Comparison of ENCODE assay signal across 9 mouse cellular contexts in genomic region chr7:143015755-143016423, GRCm38 (mm10). TPM values are rescaled to one million over a fixed set of nuclear protein-coding genes. Genes with fewer than 3 reads are reported as not detected.
DNase-seq lines count a peak whose midpoint lies in the region; ATAC-seq and TF ChIP-seq lines count a peak whose summit lies in the region.
"Had no signal": no experiment of that assay in that cellular context is flagged by ENCODE, and none has a peak within 500 bp of the region (broad histone marks: within the 10 kb centered on the region; RNA-seq: fewer than 3 reads in every experiment).

No protein-coding gene starts in this region.

- no peaks in the 10 kb centered on the region; the same call in 1 of the 2 replicates for H3K36me3 ChIP-seq in heart, adult 2 months (ENCODE audit: control insufficient read depth, insufficient read depth, low read length)
- H3K36me3 ChIP-seq in midbrain, embryonic 15.5 days (replicated peaks) = no peaks in the 10 kb centered on the region

- ATAC-seq in midbrain, embryonic 15.5 days (replicated peaks) = peak; percentile 60

- no peak for TF ChIP-seq CTCF in heart, adult 2 months (IDR thresholded peaks at IDR 0.05)

- 0 out of 2 replicates have a peak, but pooled peaks have one; percentile 29 for TF ChIP-seq POLR2A in heart, adult 2 months (IDR thresholded peaks at IDR 0.05; ENCODE audit: insufficient read depth, low read depth, low read length)

- H3K4me2 ChIP-seq in midbrain, embryonic 15.5 days = no peak overlapping the region

- TF ChIP-seq EP300 in heart, adult 2 months (IDR thresholded peaks at IDR 0.05; ENCODE audit: insufficient read depth, low read depth, low read length) = peak; percentile 80

- DNase-seq in MN1 (ENCODE audit: low spot score) = peak; percentile 75
- peak; percentile 78 to 82 for DNase-seq in adrenal gland, postnatal 36 days
- peak; percentile 87 for DNase-seq in heart, adult 2 months
- peak; percentile 67 for DNase-seq in kidney, adult 18-20 months
- peak; percentile 36 to 71 for DNase-seq in left cerebral cortex, postnatal 25 days (ENCODE audit: low spot score in 2 of 2)
- peak; percentile 77 to 78 for DNase-seq in urinary bladder, postnatal 4 days (ENCODE audit: low spot score in 2 of 2)
- no peak for DNase-seq in spleen, adult 18-20 months

- intact Hi-C loops in heart, adult 2 months (cut with DNase I) = no loop called here
- intact Hi-C loops in left cerebral cortex, postnatal 25 days (cut with DNase I) = no loop called here

- peak overlapping the region; percentile 20; the same call in 1 of the 2 replicates for H3K4me3 ChIP-seq in heart, adult 2 months
- no peak overlapping the region for H3K4me3 ChIP-seq in midbrain, embryonic 15.5 days

- peak overlapping the region; percentile 66 for H3K27ac ChIP-seq in heart, adult 2 months
- H3K27ac ChIP-seq in midbrain, embryonic 15.5 days = 0 out of 2 replicates have a peak overlapping the region, but pooled peaks have one; percentile 12
- H3K27ac ChIP-seq: liver, embryonic 14.5 days had no signal

- 6% methylated on average over 1 of the region's 1 CpGs for WGBS in heart, adult 2 months
- WGBS in midbrain, embryonic 15.5 days = 15% methylated on average over 1 of the region's 1 CpGs

- H3K9ac ChIP-seq in heart, adult 2 months (ENCODE audit: low read depth, low read length) = no peak overlapping the region
- no peak overlapping the region for H3K9ac ChIP-seq in midbrain, embryonic 15.5 days
- H3K9ac ChIP-seq: liver, embryonic 14.5 days had no signal

- peaks cover 30% of the 10 kb centered on the region for H3K4me1 ChIP-seq in heart, adult 2 months (ENCODE audit: control insufficient read depth, insufficient read depth, low read length)
- peaks cover 19% of the 10 kb centered on the region; the same call in 1 of the 2 replicates for H3K4me1 ChIP-seq in midbrain, embryonic 15.5 days

- H3K9me3 ChIP-seq in midbrain, embryonic 15.5 days = no peaks in the 10 kb centered on the region

- H3K27me3 ChIP-seq in heart, adult 2 months (ENCODE audit: control insufficient read depth, insufficient read depth, low read length) = no peaks in the 10 kb centered on the region
- no peaks in the 10 kb centered on the region for H3K27me3 ChIP-seq in midbrain, embryonic 15.5 days (replicated peaks)

- no peaks in the 10 kb centered on the region for H3K79me2 ChIP-seq in heart, adult 2 months (replicated peaks; ENCODE audit: control insufficient read depth, insufficient read depth, low read length)

RNA-seq across cellular contexts. Expression of gene Tspan32, which starts 11.0 kb away (rescaled TPM):
- total RNA-seq in adrenal gland, postnatal 36 days (2021) = under 1 TPM; 0.59 to 0.63 TPM
- 1 to 10 TPM in 1 of 2 experiments, under 1 TPM in 1; 0.44 to 1.3 TPM for total RNA-seq in heart, adult 2 months (2021)
- 1.8 and 1.9 TPM in 2 replicates for polyA plus RNA-seq in heart, adult 2 months (2012; rRNA removed)
- under 1 TPM in 1 of 2 experiments, not detected in 1; 0.23 TPM for total RNA-seq in left cerebral cortex, postnatal 25 days (2021)
- polyA plus RNA-seq in midbrain, embryonic 15.5 days (2015; fragmentation: Nextera tagmentation; extraction: Ambion mirVana) = 0.66 and 0.97 TPM in 2 replicates

RNA-seq across cellular contexts. Expression of gene Cd81, which starts 36.6 kb away (rescaled TPM):
- 100 to 1,000 TPM; 689 to 765 TPM for total RNA-seq in adrenal gland, postnatal 36 days (2021)
- 100 to 1,000 TPM; 424 to 434 TPM for total RNA-seq in heart, adult 2 months (2021)
- polyA plus RNA-seq in heart, adult 2 months (2012; rRNA removed) = 641 and 822 TPM in 2 replicates
- total RNA-seq in left cerebral cortex, postnatal 25 days (2021) = 100 to 1,000 TPM; 407 to 414 TPM
- 374 and 398 TPM in 2 replicates for polyA plus RNA-seq in midbrain, embryonic 15.5 days (2015; fragmentation: Nextera tagmentation; extraction: Ambion mirVana)

RNA-seq across cellular contexts. Expression of gene Ascl2, which starts 46.8 kb away (rescaled TPM):
- under 1 TPM in 1 of 2 experiments, not detected in 1; 0.46 TPM for total RNA-seq in adrenal gland, postnatal 36 days (2021)
- total RNA-seq in heart, adult 2 months (2021) = not detected
- polyA plus RNA-seq in heart, adult 2 months (2012; rRNA removed) = 0.08 TPM in 1 of 2 replicates, not detected in the other
- not detected for total RNA-seq in left cerebral cortex, postnatal 25 days (2021)
- polyA plus RNA-seq in midbrain, embryonic 15.5 days (2015; fragmentation: Nextera tagmentation; extraction: Ambion mirVana) = 0.20 and 0.58 TPM in 2 replicates

RNA-seq across cellular contexts. Expression of gene Tssc4, which starts 53.2 kb away (rescaled TPM):
- 10 to 100 TPM; 32.4 to 33.3 TPM for total RNA-seq in adrenal gland, postnatal 36 days (2021)
- total RNA-seq in heart, adult 2 months (2021) = 10 to 100 TPM; 13.6 to 14.8 TPM
- 33.2 and 36.9 TPM in 2 replicates for polyA plus RNA-seq in heart, adult 2 months (2012; rRNA removed)
- total RNA-seq in left cerebral cortex, postnatal 25 days (2021) = 10 to 100 TPM; 40.1 to 45.4 TPM
- polyA plus RNA-seq in midbrain, embryonic 15.5 days (2015; fragmentation: Nextera tagmentation; extraction: Ambion mirVana) = 103 and 114 TPM in 2 replicates

Comparison
In these comparisons a context has a peak if more than half of its experiments do, and no peak if none do; other contexts are left out.
1. DNase-seq: peak in MN1 (single experiment), adrenal gland, postnatal 36 days (2 of 2), heart, adult 2 months (2 of 2), kidney, adult 18-20 months (single experiment), left cerebral cortex, postnatal 25 days (2 of 2) and urinary bladder, postnatal 4 days (2 of 2); none in spleen, adult 18-20 months (0 of 2).